Mouse (Mus musculus): ENCODE measurements around the gene Gm20388.

DNA sequence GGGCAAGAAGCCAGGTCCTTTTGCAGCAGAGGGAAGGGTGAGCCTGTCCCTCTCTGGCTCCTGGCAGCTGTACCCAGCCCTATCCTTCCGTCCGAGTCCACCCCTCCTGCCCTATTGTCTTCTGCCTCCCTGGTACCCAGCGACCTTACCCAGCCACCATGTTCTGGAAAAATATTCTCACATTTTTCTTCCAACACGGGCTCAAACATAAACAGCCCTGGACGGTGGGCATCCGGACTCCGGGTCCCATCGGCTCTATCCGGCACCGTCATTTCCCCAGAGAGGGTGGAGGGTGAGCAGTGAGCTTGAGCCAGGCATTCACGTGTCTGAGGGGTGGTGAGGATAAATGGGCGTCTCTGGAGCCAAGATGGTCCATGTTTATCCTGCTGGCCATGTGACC lies 920.0 kb downstream of the Gm20388 start:
- TF ChIP-seq CTCF (IDR thresholded peaks at IDR 0.05; ENCODE audit: low read depth, low read length) (no peak), GATA1 (IDR thresholded peaks at IDR 0.05; ENCODE audit: borderline replicate concordance, low read length) (no peak), GATA2 (IDR thresholded peaks at IDR 0.05; ENCODE audit: borderline replicate concordance, low read depth, low read length) (no peak), TAL1 (conservative IDR thresholded peaks at IDR 0.05; ENCODE audit: low read depth, low read length) (no peak), POLR2AphosphoS5 (IDR thresholded peaks at IDR 0.05; ENCODE audit: insufficient replicate concordance, low read depth, low read length) (no peak)

All from G1E (cell line).